Mouse (Mus musculus) kidney, embryonic 16.5 days (tissue): ENCODE measurements around the gene Trip12. TPM values are rescaled to one million over a fixed set of nuclear protein-coding genes. Genes with fewer than 3 reads are reported as not detected.
A peak's percentile ranks its signal among the peaks of the same experiment; 100 is the strongest.

Experiments
- ATAC-seq: fragments of 200-750 bp; cut with Nextera tagmentation; 2 replicates; pipeline ENCODE4 v1.8.0; 2017; ENCODE audit warnings: moderate TSS enrichment; ENCODE audit not compliant: low FRiP score, low TSS enrichment
- H3K27ac ChIP-seq: fragments of 300-500 bp; sonication (generic); 2 replicates; pipeline ENCODE4 v1.5.1; 2014; ENCODE audit warnings: low read length
- H3K27me3 ChIP-seq: fragments of 300-500 bp; sonication (generic); 2 replicates; pipeline ENCODE4 v1.6.1; 2014; ENCODE audit warnings: low read length, control low read depth, mixed read lengths; ENCODE audit not compliant: insufficient read depth
- H3K36me3 ChIP-seq: fragments of 300-500 bp; sonication (generic); 2 replicates; pipeline ENCODE4 v1.6.1; 2014; ENCODE audit warnings: low read length, control low read depth, mixed read lengths; ENCODE audit not compliant: insufficient read depth
- H3K4me1 ChIP-seq: fragments of 300-500 bp; sonication (generic); 2 replicates; pipeline ENCODE4 v1.6.1; 2014; ENCODE audit warnings: low read length, control low read depth, mixed read lengths; ENCODE audit not compliant: insufficient read depth
- H3K4me2 ChIP-seq: fragments of 300-500 bp; sonication (generic); replicated peaks from 2 replicates; pipeline ENCODE4 v1.6.1; 2014; ENCODE audit warnings: low read depth, low read length
- H3K4me3 ChIP-seq: fragments of 300-500 bp; sonication (generic); 2 replicates; pipeline ENCODE4 v1.5.1; 2014; ENCODE audit warnings: mild to moderate bottlenecking, low read length
- H3K9ac ChIP-seq: fragments of 300-500 bp; sonication (generic); replicated peaks from 2 replicates; pipeline ENCODE4 v1.6.1; 2014; ENCODE audit warnings: low read length
- H3K9me3 ChIP-seq: fragments of 300-500 bp; sonication (generic); 2 replicates; pipeline ENCODE4 v1.6.1; 2016; ENCODE audit warnings: low read length, control low read depth
- WGBS: fragments of 180-500 bp; shearing (Covaris S2); extraction: QIAGEN DNeasy Blood & Tissue Kit; methylation state at CpG from one replicate; pipeline ENCODE4 v1.1.7; 2014; 5-methylcytosine and 5-hydroxymethylcytosine counted together
- microRNA-seq: library from miRNA; unstranded; fragments of <30 nt; microRNA quantifications from one replicate; pipeline ENCODE4, GENCODE M21; 2016
- polyA plus RNA-seq: library from polyadenylated mRNA; unstranded; fragments of >200 nt; fragmentation: Nextera tagmentation; extraction: Ambion mirVana; gene quantifications from 2 replicates; pipeline ENCODE4 v1.2.1, GENCODE M21; 2015

Gene Trip12
- polyA plus RNA-seq, 1 experiment from 2014 or later = 50.3 TPM

DNA sequence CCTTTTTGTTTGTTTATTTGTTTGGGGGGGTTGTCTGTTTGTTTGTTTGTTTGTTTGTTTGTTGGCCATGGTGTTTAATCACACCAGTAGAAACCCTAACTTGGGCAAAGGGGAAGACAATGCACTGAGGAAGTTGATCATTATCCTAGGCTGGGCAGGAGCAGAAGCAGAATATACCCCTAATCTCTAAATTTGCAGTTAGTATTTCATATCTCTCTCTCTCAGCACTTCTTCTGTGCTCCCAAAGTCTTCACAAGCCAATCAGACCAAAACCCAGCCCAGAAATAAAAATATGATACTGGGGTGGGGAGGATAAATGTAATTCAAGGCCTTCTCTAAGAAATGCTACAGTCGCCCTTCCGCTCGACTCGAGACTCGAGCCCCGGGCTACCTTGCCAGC lies 140.1 kb downstream of the Trip12 start:
- Histone ChIP-seq H3K4me3 (no peak overlapping the region), H3K9me3 (no peaks in the 10 kb centered on the region), H3K9ac (no peak overlapping the region), H3K27me3 (peaks cover 6% of the 10 kb centered on the region), H3K27ac (no peak overlapping the region), H3K36me3 (no peaks in the 10 kb centered on the region), H3K4me1 (peaks cover 8% of the 10 kb centered on the region), H3K4me2 (no peak overlapping the region)
- no peak for ATAC-seq
- WGBS = 96% methylated on average over 6 of the region's 6 CpGs

DNA sequence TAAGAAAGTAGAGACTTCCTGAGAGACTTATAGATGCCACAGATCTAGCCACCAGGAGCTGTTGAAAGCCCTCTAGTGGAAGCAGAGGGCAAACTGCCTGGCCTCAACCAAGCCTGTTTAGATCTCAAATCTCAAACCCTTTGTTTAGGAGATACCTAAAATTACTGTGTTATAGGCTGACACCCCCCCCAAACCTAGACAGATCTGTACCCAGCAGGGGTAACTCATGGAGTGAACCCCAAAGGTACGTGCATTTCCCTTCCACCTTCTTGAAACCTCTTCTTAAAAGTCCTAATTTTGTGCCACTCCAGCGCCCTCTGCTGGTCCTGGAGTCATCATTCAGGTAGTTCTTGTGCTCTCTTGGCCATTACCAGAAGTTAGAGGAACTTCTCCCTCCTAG lies 143.2 kb downstream of the Trip12 start:
- no peak overlapping the region for H3K27ac ChIP-seq
- H3K4me2 ChIP-seq = no peak overlapping the region
- H3K36me3 ChIP-seq = no peaks in the 10 kb centered on the region
- peaks cover 14% of the 10 kb centered on the region for H3K4me1 ChIP-seq
- no peak overlapping the region for H3K4me3 ChIP-seq
- no peaks in the 10 kb centered on the region for H3K9me3 ChIP-seq
- H3K27me3 ChIP-seq = peaks cover 21% of the 10 kb centered on the region
- ATAC-seq = no peak
- no peak overlapping the region for H3K9ac ChIP-seq
- 4% methylated on average over 2 of the region's 2 CpGs for WGBS

DNA sequence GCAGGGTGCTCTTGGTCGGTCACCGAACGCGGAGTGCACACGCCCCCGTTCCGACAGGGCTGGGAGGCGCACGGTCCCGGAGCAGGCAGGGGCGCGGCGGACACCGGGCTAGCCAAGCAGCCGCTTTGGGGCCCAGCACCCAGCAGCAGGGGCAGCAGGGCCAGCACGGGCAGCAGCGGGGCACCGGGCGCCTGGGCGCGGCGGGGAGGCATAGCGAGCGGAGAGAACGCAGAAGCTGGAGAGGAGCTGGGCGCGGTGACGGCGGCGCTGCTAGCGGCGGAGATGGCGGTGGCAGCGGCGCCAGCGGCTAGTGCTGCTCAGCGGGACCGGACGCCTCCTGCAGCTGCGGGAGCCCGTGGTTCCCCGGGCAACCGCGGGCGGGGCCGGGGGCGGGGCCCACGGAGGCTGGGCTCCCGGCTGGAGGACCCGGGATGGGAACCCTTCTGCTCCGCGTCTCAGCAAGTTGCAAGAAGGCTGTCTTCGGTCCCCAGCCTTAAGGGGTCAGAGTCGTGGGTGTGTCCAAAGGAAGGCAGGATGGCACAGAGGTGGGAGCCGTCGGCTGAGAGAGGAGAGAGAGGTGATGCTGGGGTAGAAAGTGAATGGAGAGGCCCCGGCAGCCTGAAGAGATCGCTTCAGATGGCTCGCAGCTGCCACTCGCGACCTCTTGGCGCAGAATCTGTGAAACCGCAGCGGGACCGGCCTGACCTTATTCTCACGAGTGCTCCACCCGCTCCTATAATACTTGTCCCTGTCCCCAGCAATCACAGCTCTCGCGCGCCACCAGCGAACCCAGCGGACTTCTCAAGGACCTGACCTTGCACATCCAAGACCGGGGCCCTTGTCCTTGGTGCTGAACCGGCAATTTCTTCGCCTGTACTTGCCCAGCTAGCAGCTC lies 144.6 kb downstream of the Trip12 start, which contains the start of gene Dner:
Gene Dner (minus strand): TSS at position 705 of the 895 bp plus-strand sequence.
- Histone ChIP-seq H3K27ac (no peak within 1 kb of the TSS), H3K9ac (no peak within 1 kb of the TSS), H3K36me3 (no peaks in the 10 kb centered on the region), H3K4me1 (peaks cover 14% of the 10 kb centered on the region), H3K27me3 (peaks cover 21% of the 10 kb centered on the region), H3K4me3 (peak within 1 kb of the TSS; percentile 54), H3K9me3 (no peaks in the 10 kb centered on the region), H3K4me2 (peak within 1 kb of the TSS; percentile 95)
- ATAC-seq = peak; percentile 93
- WGBS = under 1% methylated on average over 69 of the region's 75 CpGs

DNA sequence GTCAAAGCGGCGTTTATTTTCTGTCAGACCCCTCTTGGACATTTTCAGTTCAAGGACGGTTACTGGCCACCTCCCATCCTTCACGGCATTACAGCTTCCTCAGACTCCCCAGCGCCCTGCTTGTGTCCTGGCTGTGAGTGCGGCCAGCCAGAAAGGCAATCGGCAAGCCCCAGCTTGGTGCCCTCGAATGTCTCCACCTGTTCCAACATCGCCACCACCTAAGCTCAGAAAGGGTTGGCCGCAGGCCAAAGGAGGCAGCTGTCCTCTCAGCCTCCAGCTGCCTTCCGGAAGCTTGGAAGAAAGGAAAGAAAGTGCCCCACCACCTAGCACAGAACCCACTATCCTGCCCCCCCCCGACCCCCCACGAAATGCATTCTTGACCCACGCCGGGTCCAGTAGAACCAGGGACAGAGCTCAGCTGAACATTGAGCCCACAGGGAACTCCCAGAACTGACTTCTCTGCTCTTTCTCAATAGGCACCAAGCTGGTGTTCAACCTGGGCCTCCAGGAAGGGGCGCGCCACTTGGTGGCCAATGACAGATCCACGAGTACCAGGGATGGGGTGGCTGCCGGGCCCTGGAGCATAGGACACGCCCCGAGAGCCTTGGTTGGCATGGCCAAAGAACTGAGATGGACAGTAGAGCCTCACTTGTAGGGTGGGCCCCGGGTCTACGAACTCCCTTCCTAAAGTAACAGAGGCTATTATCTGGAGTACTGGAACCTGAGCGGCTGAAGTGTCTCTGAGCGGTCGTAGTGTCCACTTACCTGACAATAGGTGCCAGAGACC lies 145.4 kb downstream of the Trip12 start:
- H3K36me3 ChIP-seq = no peaks in the 10 kb centered on the region
- H3K4me3 ChIP-seq = peak overlapping the region; percentile 54
- H3K27ac ChIP-seq = no peak overlapping the region
- H3K9ac ChIP-seq = no peak overlapping the region
- H3K27me3 ChIP-seq = peaks cover 21% of the 10 kb centered on the region
- peak; percentile 41 for ATAC-seq
- H3K9me3 ChIP-seq = no peaks in the 10 kb centered on the region
- 7% methylated on average over 26 of the region's 26 CpGs for WGBS
- H3K4me2 ChIP-seq = peak overlapping the region; percentile 95
- peaks cover 14% of the 10 kb centered on the region for H3K4me1 ChIP-seq

DNA sequence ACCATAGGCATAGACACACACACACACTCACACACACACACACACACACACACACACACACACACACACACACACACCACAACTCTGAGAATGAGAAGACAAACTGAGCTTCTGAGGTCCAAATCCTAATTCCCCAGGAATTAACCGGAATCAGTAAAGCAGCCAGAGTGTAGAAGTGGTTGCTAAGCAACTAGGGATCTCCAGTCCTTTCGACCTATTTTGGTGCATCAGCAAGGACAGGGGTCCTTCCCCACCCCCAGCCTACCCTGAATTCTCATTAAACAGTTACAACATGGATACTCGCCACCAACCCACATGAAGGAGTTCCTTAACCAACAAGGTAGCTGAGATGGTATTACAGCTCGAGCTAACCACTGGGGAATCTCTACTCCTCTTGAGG lies 162.4 kb downstream of the Trip12 start:
- no peak for ATAC-seq

More for the DNA sequence above, 162.4 kb downstream of the Trip12 start:
- no peak overlapping the region for H3K4me2 ChIP-seq
- no peaks in the 10 kb centered on the region for H3K4me1 ChIP-seq
- H3K27me3 ChIP-seq = no peaks in the 10 kb centered on the region
- 73% methylated on average over 4 of the region's 4 CpGs for WGBS
- no peaks in the 10 kb centered on the region for H3K9me3 ChIP-seq
- H3K36me3 ChIP-seq = no peaks in the 10 kb centered on the region
- H3K27ac ChIP-seq = no peak overlapping the region
- no peak overlapping the region for H3K9ac ChIP-seq
- no peak overlapping the region for H3K4me3 ChIP-seq

Small RNA genes lying within 50 kb of the gene (microRNA-seq; reads per million reads assigned to microRNA genes)
- 3.5 reads per million, percentile 17 among the genes with 10 or more reads in this experiment for gene Mir5126

Other genes with a start within 250 kb of the Trip12 start
- gene Dner, start 144.3 kb downstream of the Trip12 start, polyA plus RNA-seq = 1.4 and 1.5 TPM in 2 replicates
- gene Fbxo36, start 675 bp downstream of the Trip12 start, polyA plus RNA-seq = 11.2 and 11.3 TPM in 2 replicates
- gene Slc16a14, start 94.6 kb upstream of the Trip12 start, polyA plus RNA-seq = 0.19 and 0.35 TPM in 2 replicates